Mouse (Mus musculus): ENCODE results near the gene Zfp213. TPM values are rescaled to one million over a fixed set of nuclear protein-coding genes. Genes with fewer than 3 reads are reported as not detected.

Gene Zfp213
- polyA plus RNA-seq, 1 experiment from 2014 or later, result 16.8 TPM

- 94% methylated on average over 8 of the region's 8 CpGs for WGBS
- Histone ChIP-seq H3K4me3 (replicated peaks; ENCODE audit: low read depth, low read length) (no peak overlapping the region), H3K27me3 (ENCODE audit: insufficient read depth, low read length) (no peaks in the 10 kb centered on the region), H3K36me3 (ENCODE audit: insufficient read depth, low read length) (peaks cover 33% of the 10 kb centered on the region), H3K9me3 (replicated peaks; ENCODE audit: low read length) (no peaks in the 10 kb centered on the region), H3K4me2 (ENCODE audit: low read length) (no peak overlapping the region), H3K9ac (ENCODE audit: low read depth, low read length) (no peak overlapping the region), H3K4me1 (replicated peaks; ENCODE audit: insufficient read depth, low read length) (no peaks in the 10 kb centered on the region), H3K27ac (no peak overlapping the region)
- no peak for TF ChIP-seq CTCF (IDR thresholded peaks at IDR 0.05; ENCODE audit: low read depth)
- DNase-seq (ENCODE audit: low spot score) (no peak), ATAC-seq (replicated peaks; ENCODE audit: low FRiP score, low read depth) (no peak)
Measured at GRCm38 (mm10) chr17:23574130-23574529, 10.1 kb upstream of the Zfp213 start.

- no peak overlapping the region for H3K4me2 ChIP-seq (ENCODE audit: low read length)
- no peak overlapping the region for H3K9ac ChIP-seq (ENCODE audit: low read depth, low read length)
- WGBS, result 83% methylated on average over 6 of the region's 6 CpGs
- no peaks in the 10 kb centered on the region for H3K4me1 ChIP-seq (replicated peaks; ENCODE audit: insufficient read depth, low read length)
- DNase-seq (ENCODE audit: low spot score) (no peak), ATAC-seq (replicated peaks; ENCODE audit: low FRiP score, low read depth) (no peak)
- H3K27ac ChIP-seq, result no peak overlapping the region
- no peaks in the 10 kb centered on the region for H3K9me3 ChIP-seq (replicated peaks; ENCODE audit: low read length)
- no peak overlapping the region for H3K4me3 ChIP-seq (replicated peaks; ENCODE audit: low read depth, low read length)
- no peaks in the 10 kb centered on the region for H3K27me3 ChIP-seq (ENCODE audit: insufficient read depth, low read length)
- TF ChIP-seq CTCF (IDR thresholded peaks at IDR 0.05; ENCODE audit: low read depth), result peak; percentile 51
- H3K36me3 ChIP-seq (ENCODE audit: insufficient read depth, low read length), result peaks cover 22% of the 10 kb centered on the region
Measured at GRCm38 (mm10) chr17:23572059-23572458, 8.0 kb upstream of the Zfp213 start.

DNA sequence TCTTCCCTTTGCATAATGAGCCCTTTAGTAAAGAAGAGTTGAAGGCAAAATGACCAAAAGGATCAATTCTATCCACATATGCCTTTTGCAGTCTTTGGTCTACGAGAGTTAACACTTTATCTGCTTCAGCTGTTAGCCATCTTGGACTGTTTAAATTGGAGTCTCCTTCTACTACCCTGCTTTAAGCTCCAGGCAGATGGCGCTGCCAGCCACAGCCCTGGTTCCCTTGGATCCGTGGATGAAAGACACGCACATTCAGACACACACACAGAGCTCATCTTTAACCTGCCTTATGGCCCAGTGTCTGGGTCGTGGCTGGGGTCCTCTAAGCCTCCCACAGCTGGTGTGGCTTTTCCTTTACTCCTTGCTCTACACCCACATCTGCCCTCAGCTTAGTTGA is 7.0 kb upstream of the Zfp213 start:
- no peak overlapping the region for H3K4me3 ChIP-seq (replicated peaks; ENCODE audit: low read depth, low read length)
- no peak overlapping the region for H3K4me2 ChIP-seq (ENCODE audit: low read length)
- DNase-seq (ENCODE audit: low spot score) (peak; percentile 35), ATAC-seq (replicated peaks; ENCODE audit: low FRiP score, low read depth) (no peak)
- WGBS, result 13% methylated on average over 5 of the region's 5 CpGs
- no peak overlapping the region for H3K9ac ChIP-seq (ENCODE audit: low read depth, low read length)
- H3K4me1 ChIP-seq (replicated peaks; ENCODE audit: insufficient read depth, low read length), result no peaks in the 10 kb centered on the region
- TF ChIP-seq CTCF (IDR thresholded peaks at IDR 0.05; ENCODE audit: low read depth), result peak; percentile 60; the same call in 1 of the 2 replicates
- peaks cover 13% of the 10 kb centered on the region for H3K36me3 ChIP-seq (ENCODE audit: insufficient read depth, low read length)
- no peaks in the 10 kb centered on the region for H3K9me3 ChIP-seq (replicated peaks; ENCODE audit: low read length)
- H3K27ac ChIP-seq, result no peak overlapping the region
- no peaks in the 10 kb centered on the region for H3K27me3 ChIP-seq (ENCODE audit: insufficient read depth, low read length)

- Histone ChIP-seq H3K27ac (no peak overlapping the region), H3K4me3 (replicated peaks; ENCODE audit: low read depth, low read length) (no peak overlapping the region), H3K4me1 (replicated peaks; ENCODE audit: insufficient read depth, low read length) (no peaks in the 10 kb centered on the region), H3K27me3 (ENCODE audit: insufficient read depth, low read length) (no peaks in the 10 kb centered on the region), H3K4me2 (ENCODE audit: low read length) (no peak overlapping the region), H3K9ac (ENCODE audit: low read depth, low read length) (no peak overlapping the region), H3K36me3 (ENCODE audit: insufficient read depth, low read length) (0 out of 2 replicates have a peak, but pooled peaks cover 5% of the 10 kb centered on the region), H3K9me3 (replicated peaks; ENCODE audit: low read length) (no peaks in the 10 kb centered on the region)
- WGBS, result 34% methylated on average over 6 of the region's 6 CpGs
- ATAC-seq (replicated peaks; ENCODE audit: low FRiP score, low read depth) (no peak), DNase-seq (ENCODE audit: low spot score) (peak; percentile 76)
- peak; percentile 76 for TF ChIP-seq CTCF (IDR thresholded peaks at IDR 0.05; ENCODE audit: low read depth)
Measured at GRCm38 (mm10) chr17:23570017-23570416, 6.0 kb upstream of the Zfp213 start.

- DNase-seq (ENCODE audit: low spot score) (no peak), ATAC-seq (replicated peaks; ENCODE audit: low FRiP score, low read depth) (no peak)
- Histone ChIP-seq H3K36me3 (ENCODE audit: insufficient read depth, low read length) (no peaks in the 10 kb centered on the region), H3K9ac (ENCODE audit: low read depth, low read length) (no peak overlapping the region), H3K27me3 (ENCODE audit: insufficient read depth, low read length) (no peaks in the 10 kb centered on the region), H3K9me3 (replicated peaks; ENCODE audit: low read length) (no peaks in the 10 kb centered on the region), H3K4me2 (ENCODE audit: low read length) (no peak overlapping the region), H3K4me1 (replicated peaks; ENCODE audit: insufficient read depth, low read length) (no peaks in the 10 kb centered on the region; the same call in 1 of the 2 replicates), H3K27ac (no peak overlapping the region), H3K4me3 (replicated peaks; ENCODE audit: low read depth, low read length) (no peak overlapping the region)
- 34% methylated on average over 5 of the region's 5 CpGs for WGBS
- no peak for TF ChIP-seq CTCF (IDR thresholded peaks at IDR 0.05; ENCODE audit: low read depth)
Measured at GRCm38 (mm10) chr17:23568370-23568769, 4.3 kb upstream of the Zfp213 start.

DNA sequence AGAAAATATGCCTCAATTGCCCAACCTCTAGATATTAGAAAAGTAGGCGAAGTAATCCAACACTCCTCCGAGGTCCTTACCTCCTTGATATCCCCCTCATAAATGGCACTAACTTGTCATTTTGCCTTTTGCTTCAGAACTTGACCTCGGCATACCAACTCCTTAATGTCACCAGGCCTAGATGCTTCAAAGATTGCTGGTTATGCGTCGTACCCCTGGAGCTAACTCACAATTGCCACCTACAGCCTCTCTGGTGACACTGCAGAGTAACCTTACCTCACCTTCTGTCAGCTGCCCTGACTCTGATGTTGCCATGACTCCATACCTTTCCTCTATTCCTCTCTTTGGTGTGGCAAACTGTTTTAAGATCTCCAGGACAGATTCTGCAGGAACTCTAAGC is 2.7 kb upstream of the Zfp213 start:
- H3K9ac ChIP-seq (ENCODE audit: low read depth, low read length), result no peak overlapping the region
- H3K9me3 ChIP-seq (replicated peaks; ENCODE audit: low read length), result no peaks in the 10 kb centered on the region
- peak; percentile 46; the same call in 1 of the 2 replicates for TF ChIP-seq CTCF (IDR thresholded peaks at IDR 0.05; ENCODE audit: low read depth)
- H3K27ac ChIP-seq, result no peak overlapping the region
- H3K4me1 ChIP-seq (replicated peaks; ENCODE audit: insufficient read depth, low read length), result peaks cover 3% of the 10 kb centered on the region; the same call in 1 of the 2 replicates
- 50% methylated on average over 5 of the region's 5 CpGs for WGBS
- DNase-seq (ENCODE audit: low spot score) (peak; percentile 29), ATAC-seq (replicated peaks; ENCODE audit: low FRiP score, low read depth) (no peak)
- no peaks in the 10 kb centered on the region for H3K36me3 ChIP-seq (ENCODE audit: insufficient read depth, low read length)
- H3K27me3 ChIP-seq (ENCODE audit: insufficient read depth, low read length), result no peaks in the 10 kb centered on the region
- H3K4me3 ChIP-seq (replicated peaks; ENCODE audit: low read depth, low read length), result no peak overlapping the region
- H3K4me2 ChIP-seq (ENCODE audit: low read length), result no peak overlapping the region

- Histone ChIP-seq H3K4me3 (replicated peaks; ENCODE audit: low read depth, low read length) (peak overlapping the region; percentile 72), H3K36me3 (ENCODE audit: insufficient read depth, low read length) (peaks cover 8% of the 10 kb centered on the region; the same call in 1 of the 2 replicates), H3K4me2 (ENCODE audit: low read length) (peak overlapping the region; percentile 80), H3K9ac (ENCODE audit: low read depth, low read length) (peak overlapping the region; percentile 87), H3K4me1 (replicated peaks; ENCODE audit: insufficient read depth, low read length) (peaks cover 3% of the 10 kb centered on the region; the same call in 1 of the 2 replicates), H3K9me3 (replicated peaks; ENCODE audit: low read length) (no peaks in the 10 kb centered on the region), H3K27me3 (ENCODE audit: insufficient read depth, low read length) (no peaks in the 10 kb centered on the region), H3K27ac (peak overlapping the region; percentile 94)
- peak; percentile 75 for ATAC-seq (replicated peaks; ENCODE audit: low FRiP score, low read depth)
- 1% methylated on average over 8 of the region's 8 CpGs for WGBS
- no peak for TF ChIP-seq CTCF (IDR thresholded peaks at IDR 0.05; ENCODE audit: low read depth)
- DNase-seq (ENCODE audit: low spot score), result no peak
Measured at GRCm38 (mm10) chr17:23564368-23564715, 304 bp upstream of the Zfp213 start.

Measured in kidney, postnatal 0 days (tissue).